Mouse (Mus musculus): ENCODE measurements around the gene Fchsd2. TPM values are rescaled to one million over a fixed set of nuclear protein-coding genes. Genes with fewer than 3 reads are reported as not detected.

Gene Fchsd2
- polyA plus RNA-seq, 1 experiment from 2014 or later, result 33.1 TPM

DNA sequence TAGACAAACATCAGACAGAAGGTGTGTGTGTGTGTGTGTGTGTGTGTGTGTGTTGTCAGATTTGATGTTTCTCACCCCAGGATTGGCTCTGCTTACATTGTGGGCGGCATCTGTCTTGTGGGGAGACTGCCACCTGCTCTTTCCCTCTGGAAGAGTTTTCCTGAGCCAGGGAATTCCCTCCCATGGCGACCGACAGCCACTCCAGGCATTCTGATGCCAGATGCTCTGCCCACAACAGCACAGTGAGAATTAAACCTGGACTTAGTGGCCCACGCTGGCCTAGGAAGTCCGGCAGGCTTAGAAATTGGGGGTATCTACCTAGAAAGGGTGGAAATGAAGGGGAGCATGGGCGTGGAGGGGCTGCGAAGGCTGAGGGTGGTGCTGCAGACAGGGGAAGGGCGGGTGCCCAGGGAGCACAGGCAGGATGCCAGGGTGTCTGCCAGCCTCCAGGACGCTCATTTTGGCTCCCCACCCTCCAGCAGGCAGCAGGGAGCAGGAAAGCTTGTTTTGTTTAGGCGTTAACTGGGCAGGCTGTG, 8.6 kb downstream of the Fchsd2 start:
- no peaks in the 10 kb centered on the region for H3K36me3 ChIP-seq (ENCODE audit: control insufficient read depth, insufficient read depth, low read length)
- 64% methylated on average over 10 of the region's 10 CpGs for WGBS
- no peaks in the 10 kb centered on the region for H3K4me1 ChIP-seq (ENCODE audit: control insufficient read depth, insufficient read depth, low read length)
- H3K9me3 ChIP-seq (ENCODE audit: control insufficient read depth, low read depth, low read length), result no peaks in the 10 kb centered on the region
- H3K4me3 ChIP-seq (ENCODE audit: low read depth, low read length), result no peak overlapping the region
- H3K27ac ChIP-seq (ENCODE audit: low read length), result no peak overlapping the region
- no peak overlapping the region for H3K4me2 ChIP-seq (replicated peaks; ENCODE audit: low read depth, low read length)
- ATAC-seq (ENCODE audit: insufficient number of reproducible peaks, insufficient read depth, low FRiP score, low read depth), result no peak
- H3K27me3 ChIP-seq (ENCODE audit: control insufficient read depth, insufficient read depth, low read length), result no peaks in the 10 kb centered on the region
- no peak overlapping the region for H3K9ac ChIP-seq (replicated peaks; ENCODE audit: low read depth, low read length)

- no peak overlapping the region for H3K4me2 ChIP-seq (replicated peaks; ENCODE audit: low read depth, low read length)
- H3K36me3 ChIP-seq (ENCODE audit: control insufficient read depth, insufficient read depth, low read length), result no peaks in the 10 kb centered on the region; the same call in 1 of the 2 replicates
- H3K27me3 ChIP-seq (ENCODE audit: control insufficient read depth, insufficient read depth, low read length), result no peaks in the 10 kb centered on the region
- no peaks in the 10 kb centered on the region for H3K9me3 ChIP-seq (ENCODE audit: control insufficient read depth, low read depth, low read length)
- no peak overlapping the region for H3K4me3 ChIP-seq (ENCODE audit: low read depth, low read length)
- ATAC-seq (ENCODE audit: insufficient number of reproducible peaks, insufficient read depth, low FRiP score, low read depth), result no peak
- 46% methylated on average over 2 of the region's 2 CpGs for WGBS
- H3K27ac ChIP-seq (ENCODE audit: low read length), result no peak overlapping the region
- H3K4me1 ChIP-seq (ENCODE audit: control insufficient read depth, insufficient read depth, low read length), result peaks cover 16% of the 10 kb centered on the region
- H3K9ac ChIP-seq (replicated peaks; ENCODE audit: low read depth, low read length), result no peak overlapping the region
Measured at GRCm38 (mm10) chr7:101106666-101107065, 14.0 kb downstream of the Fchsd2 start.

- Histone ChIP-seq H3K4me1 (ENCODE audit: control insufficient read depth, insufficient read depth, low read length) (peaks cover 16% of the 10 kb centered on the region), H3K9ac (replicated peaks; ENCODE audit: low read depth, low read length) (no peak overlapping the region), H3K4me3 (ENCODE audit: low read depth, low read length) (peak overlapping the region; percentile 94), H3K9me3 (ENCODE audit: control insufficient read depth, low read depth, low read length) (no peaks in the 10 kb centered on the region), H3K4me2 (replicated peaks; ENCODE audit: low read depth, low read length) (peak overlapping the region; percentile 90), H3K36me3 (ENCODE audit: control insufficient read depth, insufficient read depth, low read length) (no peaks in the 10 kb centered on the region; the same call in 1 of the 2 replicates), H3K27me3 (ENCODE audit: control insufficient read depth, insufficient read depth, low read length) (no peaks in the 10 kb centered on the region), H3K27ac (ENCODE audit: low read length) (peak overlapping the region; percentile 99; the same call in 1 of the 2 replicates)
- WGBS, result 35% methylated on average over 5 of the region's 5 CpGs
- no peak for ATAC-seq (ENCODE audit: insufficient number of reproducible peaks, insufficient read depth, low FRiP score, low read depth)
Measured at GRCm38 (mm10) chr7:101107073-101107810, 14.6 kb downstream of the Fchsd2 start.

GRCm38 (mm10) chr7:101107968-101108652, 15.4 kb downstream of the Fchsd2 start:
- peak overlapping the region; percentile 90 for H3K4me2 ChIP-seq (replicated peaks; ENCODE audit: low read depth, low read length)
- H3K4me3 ChIP-seq (ENCODE audit: low read depth, low read length), result peak overlapping the region; percentile 94
- H3K4me1 ChIP-seq (ENCODE audit: control insufficient read depth, insufficient read depth, low read length), result peaks cover 16% of the 10 kb centered on the region
- H3K9ac ChIP-seq (replicated peaks; ENCODE audit: low read depth, low read length), result peak overlapping the region; percentile 87
- H3K36me3 ChIP-seq (ENCODE audit: control insufficient read depth, insufficient read depth, low read length), result no peaks in the 10 kb centered on the region; the same call in 1 of the 2 replicates
- peak; percentile 95 for ATAC-seq (ENCODE audit: insufficient number of reproducible peaks, insufficient read depth, low FRiP score, low read depth)
- WGBS, result under 1% methylated on average over 56 of the region's 75 CpGs
- H3K27ac ChIP-seq (ENCODE audit: low read length), result peak overlapping the region; percentile 99
- H3K9me3 ChIP-seq (ENCODE audit: control insufficient read depth, low read depth, low read length), result no peaks in the 10 kb centered on the region
- H3K27me3 ChIP-seq (ENCODE audit: control insufficient read depth, insufficient read depth, low read length), result no peaks in the 10 kb centered on the region

DNA sequence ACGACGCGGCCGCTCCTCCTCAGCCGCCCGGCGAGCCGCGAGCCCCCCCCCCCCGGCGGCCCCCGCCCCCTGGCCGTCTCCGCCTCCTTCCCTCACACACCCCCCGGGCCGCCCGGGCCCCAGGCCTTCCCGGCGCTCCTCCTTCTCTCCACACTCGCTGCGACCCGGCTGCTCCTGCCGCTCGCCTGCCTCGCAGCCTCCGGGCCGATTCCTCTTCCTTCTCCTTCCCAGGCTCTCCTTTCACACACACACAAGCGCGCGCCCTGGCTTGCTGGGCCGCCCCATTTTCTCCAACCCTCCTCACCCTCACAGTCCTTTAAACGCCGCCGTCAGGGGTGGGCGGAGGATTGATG, 16.0 kb downstream of the Fchsd2 start:
- Histone ChIP-seq H3K9ac (replicated peaks; ENCODE audit: low read depth, low read length) (peak overlapping the region; percentile 87), H3K9me3 (ENCODE audit: control insufficient read depth, low read depth, low read length) (no peaks in the 10 kb centered on the region), H3K36me3 (ENCODE audit: control insufficient read depth, insufficient read depth, low read length) (peaks cover 3% of the 10 kb centered on the region; the same call in 1 of the 2 replicates), H3K4me2 (replicated peaks; ENCODE audit: low read depth, low read length) (peak overlapping the region; percentile 90), H3K27me3 (ENCODE audit: control insufficient read depth, insufficient read depth, low read length) (no peaks in the 10 kb centered on the region), H3K4me3 (ENCODE audit: low read depth, low read length) (peak overlapping the region; percentile 94), H3K27ac (ENCODE audit: low read length) (peak overlapping the region; percentile 99), H3K4me1 (ENCODE audit: control insufficient read depth, insufficient read depth, low read length) (peaks cover 16% of the 10 kb centered on the region)
- WGBS, result 0% methylated on average over 13 of the region's 35 CpGs
- no peak for ATAC-seq (ENCODE audit: insufficient number of reproducible peaks, insufficient read depth, low FRiP score, low read depth)

DNA sequence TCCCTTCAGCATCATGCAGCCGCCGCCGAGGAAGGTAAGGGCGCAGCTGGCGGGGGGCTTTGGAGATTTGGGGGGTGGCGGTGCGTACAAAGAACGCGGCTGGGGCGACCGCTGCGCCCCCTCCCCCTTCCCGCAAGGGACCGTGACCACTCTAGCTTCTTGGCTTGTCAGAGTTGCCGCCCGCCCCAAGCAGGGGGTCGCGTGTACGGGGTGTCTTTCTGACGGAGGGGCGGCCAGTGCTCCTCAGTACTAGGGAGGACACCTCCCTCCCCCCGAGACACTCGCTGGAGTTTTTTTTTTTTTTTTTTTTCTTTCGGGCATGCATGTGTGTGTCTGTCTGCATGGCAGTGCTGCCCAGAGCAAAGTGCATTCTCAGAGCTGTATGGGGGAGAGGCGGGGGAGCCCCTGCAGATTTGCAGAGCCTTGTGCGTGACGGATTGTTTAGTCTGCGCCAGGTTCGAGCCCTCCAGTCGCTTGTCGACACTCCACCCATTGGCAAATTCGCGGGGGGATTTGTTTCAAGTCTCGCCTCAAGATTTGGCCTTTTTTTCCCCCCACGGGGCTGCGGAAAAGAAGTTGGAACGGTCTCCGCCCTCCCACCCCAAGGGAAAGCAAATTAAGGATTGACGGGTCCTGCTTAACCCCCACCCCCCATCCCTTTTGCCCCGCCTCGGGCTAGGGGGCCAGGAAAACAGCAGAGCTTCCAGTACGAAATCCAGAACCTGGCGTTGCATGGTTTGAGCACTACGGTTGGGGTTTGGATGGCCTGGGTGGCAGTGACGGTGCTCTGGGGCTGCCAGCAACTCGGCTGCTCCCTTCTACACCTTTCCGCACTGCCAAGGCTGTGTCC, 16.6 kb downstream of the Fchsd2 start:
- Histone ChIP-seq H3K27me3 (ENCODE audit: control insufficient read depth, insufficient read depth, low read length) (no peaks in the 10 kb centered on the region), H3K9ac (replicated peaks; ENCODE audit: low read depth, low read length) (peak overlapping the region; percentile 87), H3K4me1 (ENCODE audit: control insufficient read depth, insufficient read depth, low read length) (peaks cover 16% of the 10 kb centered on the region), H3K9me3 (ENCODE audit: control insufficient read depth, low read depth, low read length) (no peaks in the 10 kb centered on the region), H3K4me3 (ENCODE audit: low read depth, low read length) (peak overlapping the region; percentile 94), H3K36me3 (ENCODE audit: control insufficient read depth, insufficient read depth, low read length) (peaks cover 4% of the 10 kb centered on the region; the same call in 1 of the 2 replicates), H3K4me2 (replicated peaks; ENCODE audit: low read depth, low read length) (peak overlapping the region; percentile 90), H3K27ac (ENCODE audit: low read length) (peak overlapping the region; percentile 99)
- under 1% methylated on average over 46 of the region's 47 CpGs for WGBS
- peak; percentile 3; the same call in 1 of the 2 replicates for ATAC-seq (ENCODE audit: insufficient number of reproducible peaks, insufficient read depth, low FRiP score, low read depth)

- H3K27me3 ChIP-seq (ENCODE audit: control insufficient read depth, insufficient read depth, low read length), result no peaks in the 10 kb centered on the region
- H3K27ac ChIP-seq (ENCODE audit: low read length), result peak overlapping the region; percentile 99; the same call in 1 of the 2 replicates
- H3K4me2 ChIP-seq (replicated peaks; ENCODE audit: low read depth, low read length), result peak overlapping the region; percentile 90
- 8% methylated on average over 8 of the region's 8 CpGs for WGBS
- H3K4me1 ChIP-seq (ENCODE audit: control insufficient read depth, insufficient read depth, low read length), result peaks cover 16% of the 10 kb centered on the region
- H3K9me3 ChIP-seq (ENCODE audit: control insufficient read depth, low read depth, low read length), result no peaks in the 10 kb centered on the region
- H3K36me3 ChIP-seq (ENCODE audit: control insufficient read depth, insufficient read depth, low read length), result peaks cover 4% of the 10 kb centered on the region; the same call in 1 of the 2 replicates
- H3K9ac ChIP-seq (replicated peaks; ENCODE audit: low read depth, low read length), result peak overlapping the region; percentile 87
- H3K4me3 ChIP-seq (ENCODE audit: low read depth, low read length), result peak overlapping the region; percentile 94
- ATAC-seq (ENCODE audit: insufficient number of reproducible peaks, insufficient read depth, low FRiP score, low read depth), result no peak
Measured at GRCm38 (mm10) chr7:101109856-101110350, 17.2 kb downstream of the Fchsd2 start.

- peaks cover 6% of the 10 kb centered on the region; the same call in 1 of the 2 replicates for H3K4me1 ChIP-seq (ENCODE audit: control insufficient read depth, insufficient read depth, low read length)
- no peak for ATAC-seq (ENCODE audit: insufficient number of reproducible peaks, insufficient read depth, low FRiP score, low read depth)
- no peak overlapping the region for H3K4me2 ChIP-seq (replicated peaks; ENCODE audit: low read depth, low read length)
- no peak overlapping the region for H3K9ac ChIP-seq (replicated peaks; ENCODE audit: low read depth, low read length)
- no peaks in the 10 kb centered on the region for H3K9me3 ChIP-seq (ENCODE audit: control insufficient read depth, low read depth, low read length)
- H3K27me3 ChIP-seq (ENCODE audit: control insufficient read depth, insufficient read depth, low read length), result no peaks in the 10 kb centered on the region
- H3K27ac ChIP-seq (ENCODE audit: low read length), result no peak overlapping the region
- H3K4me3 ChIP-seq (ENCODE audit: low read depth, low read length), result no peak overlapping the region
- 73% methylated on average over 3 of the region's 3 CpGs for WGBS
- peaks cover 18% of the 10 kb centered on the region for H3K36me3 ChIP-seq (ENCODE audit: control insufficient read depth, insufficient read depth, low read length)
Measured at GRCm38 (mm10) chr7:101113410-101113809, 20.7 kb downstream of the Fchsd2 start.

Measured in stomach, embryonic 14.5 days (tissue).